Mouse (Mus musculus) myocyte (in vitro differentiated cells): ENCODE data around the gene Dusp28. TPM values are rescaled to one million over a fixed set of nuclear protein-coding genes. Genes with fewer than 3 reads are reported as not detected.
A peak's percentile ranks its signal among the peaks of the same experiment; 100 is the strongest.

ENCODE experiments used
- H3K27me3 ChIP-seq: one replicate; pipeline ENCODE4 v1.6.1; 2011; ENCODE audit not compliant: control insufficient read depth, insufficient read depth, insufficient read length
- H3K36me3 ChIP-seq: one replicate; pipeline ENCODE4 v1.6.1; 2011; ENCODE audit not compliant: control insufficient read depth, insufficient read depth
- H3K4me2 ChIP-seq: one replicate; pipeline ENCODE4 v1.6.1; 2011; ENCODE audit warnings: low read depth, control low read depth
- H3K4me3 ChIP-seq: one replicate; pipeline ENCODE4 v1.5.1; 2011; ENCODE audit warnings: mild to moderate bottlenecking, control low read depth, moderate library complexity
- H3K79me2 ChIP-seq: one replicate; pipeline ENCODE4 v1.6.1; 2011; ENCODE audit not compliant: control insufficient read depth, insufficient read depth
- H3ac ChIP-seq: one replicate; pipeline ENCODE4 v1.6.1; 2011; ENCODE audit not compliant: control insufficient read depth, insufficient read length
- CEBPB ChIP-seq: IDR thresholded peaks from 2 replicates; pipeline ENCODE4 v1.6.1; 2011; ENCODE audit warnings: mild to moderate bottlenecking, moderate library complexity; ENCODE audit not compliant: poor library complexity, insufficient read depth, severe bottlenecking
- E2F4 ChIP-seq: IDR thresholded peaks from one replicate; pipeline ENCODE4 v1.6.1; 2011; ENCODE audit warnings: mild to moderate bottlenecking, control low read depth, moderate library complexity; ENCODE audit not compliant: insufficient read depth
- MAX ChIP-seq: IDR thresholded peaks from one replicate; pipeline ENCODE4 v1.6.1; 2011; ENCODE audit warnings: low read depth, mild to moderate bottlenecking, control low read depth
- MYOD1 ChIP-seq, 3 experiments: IDR thresholded peaks; one replicate each; pipeline ENCODE4 v1.6.1; 2011; ENCODE audit warnings: control low read depth in 2 of 3, low read depth in 2 of 3, mild to moderate bottlenecking in 2 of 3, moderate library complexity in 1 of 3; ENCODE audit not compliant: insufficient read length in 2 of 3, control insufficient read depth in 1 of 3
- MYOG ChIP-seq, 3 experiments: IDR thresholded peaks; one replicate each; pipeline ENCODE4 v1.6.1; 2011; ENCODE audit warnings: control low read depth in 2 of 3, low read depth in 2 of 3, mild to moderate bottlenecking in 2 of 3; ENCODE audit not compliant: insufficient read length in 2 of 3, control insufficient read depth in 1 of 3, insufficient read depth in 1 of 3
- POLR2A ChIP-seq: IDR thresholded peaks from one replicate; pipeline ENCODE4 v1.6.1; 2011; ENCODE audit warnings: low read depth, mild to moderate bottlenecking, control low read depth, moderate library complexity; ENCODE audit not compliant: insufficient read length
- POLR2AphosphoS2 ChIP-seq: IDR thresholded peaks from one replicate; pipeline ENCODE4 v1.6.1; 2011; ENCODE audit warnings: low read depth, control low read depth; ENCODE audit not compliant: insufficient read length
- REST ChIP-seq: IDR thresholded peaks from one replicate; pipeline ENCODE4 v1.6.1; 2011; ENCODE audit warnings: mild to moderate bottlenecking, control low read depth, moderate library complexity; ENCODE audit not compliant: insufficient read depth, insufficient read length
- SRF ChIP-seq: IDR thresholded peaks from one replicate; pipeline ENCODE4 v1.6.1; 2011; ENCODE audit warnings: low read depth; ENCODE audit not compliant: control insufficient read depth, insufficient read length
- TCF12 ChIP-seq: IDR thresholded peaks from one replicate; pipeline ENCODE4 v1.6.1; 2011; ENCODE audit warnings: mild to moderate bottlenecking, control low read depth; ENCODE audit not compliant: poor library complexity, insufficient read depth, severe bottlenecking
- TCF3 ChIP-seq: IDR thresholded peaks from one replicate; pipeline ENCODE4 v1.6.1; 2011; ENCODE audit warnings: low read depth, control low read depth; ENCODE audit not compliant: insufficient read length
- USF1 ChIP-seq: IDR thresholded peaks from one replicate; pipeline ENCODE4 v1.6.1; 2011; ENCODE audit warnings: low read depth, mild to moderate bottlenecking, control low read depth, moderate library complexity
- polyA plus RNA-seq: library from polyadenylated mRNA; unstranded; fragments of >200 nt; fragmentation: generic; extraction: Trizol; gene quantifications from one replicate; pipeline ENCODE4 v1.2.1, GENCODE M21; 2012; ENCODE audit warnings: missing spikeins

The Dusp28 gene
- polyA plus RNA-seq, 1 experiment = 40.9 TPM

- Histone ChIP-seq H3K79me2 (no peaks in the 10 kb centered on the region), H3K36me3 (no peaks in the 10 kb centered on the region), H3K4me3 (no peak overlapping the region), H3ac (no peak overlapping the region), H3K27me3 (peaks cover 18% of the 10 kb centered on the region), H3K4me2 (peak overlapping the region; percentile 24)
- peak in 1 of 3 experiments; percentile 29 for TF ChIP-seq MYOD1 (IDR thresholded peaks at IDR 0.05; ENCODE audit: control insufficient read depth in 1 of 3, insufficient read length in 2 of 3, low read depth in 2 of 3)
- TF ChIP-seq REST = no peak
Measured at GRCm38 (mm10) chr1:92879266-92879665, 27.5 kb upstream of the Dusp28 start.

- no peak overlapping the region for H3K4me3 ChIP-seq
- H3K4me2 ChIP-seq = peak overlapping the region; percentile 24
- H3K27me3 ChIP-seq = peaks cover 23% of the 10 kb centered on the region
- no peaks in the 10 kb centered on the region for H3K36me3 ChIP-seq
- TF ChIP-seq MYOG (IDR thresholded peaks at IDR 0.05; ENCODE audit: control insufficient read depth in 1 of 3, insufficient read depth in 1 of 3, insufficient read length in 2 of 3, low read depth in 2 of 3) (peak in 2 of 3 experiments; percentile 30 to 64), SRF (no peak), MYOD1 (IDR thresholded peaks at IDR 0.05; ENCODE audit: control insufficient read depth in 1 of 3, insufficient read length in 2 of 3, low read depth in 2 of 3) (peak in 1 of 3 experiments; percentile 43)
- H3K79me2 ChIP-seq = no peaks in the 10 kb centered on the region
- H3ac ChIP-seq = no peak overlapping the region
Measured at GRCm38 (mm10) chr1:92880101-92880500, 26.7 kb upstream of the Dusp28 start.

GRCm38 (mm10) chr1:92881982-92882381, 24.8 kb upstream of the Dusp28 start:
- peaks cover 35% of the 10 kb centered on the region for H3K27me3 ChIP-seq
- H3K4me3 ChIP-seq = no peak overlapping the region
- H3K36me3 ChIP-seq = no peaks in the 10 kb centered on the region
- H3K79me2 ChIP-seq = no peaks in the 10 kb centered on the region
- H3ac ChIP-seq = no peak overlapping the region
- H3K4me2 ChIP-seq = no peak overlapping the region
- no peak for TF ChIP-seq POLR2AphosphoS2
- TF ChIP-seq TCF12 = peak; percentile 27
- TF ChIP-seq MAX = no peak
- peak in 2 of 3 experiments; percentile 40 to 91 for TF ChIP-seq MYOG (IDR thresholded peaks at IDR 0.05; ENCODE audit: control insufficient read depth in 1 of 3, insufficient read depth in 1 of 3, insufficient read length in 2 of 3, low read depth in 2 of 3)
- peak; percentile 65 for TF ChIP-seq TCF3
- peak in 2 of 3 experiments; percentile 43 to 84 for TF ChIP-seq MYOD1 (IDR thresholded peaks at IDR 0.05; ENCODE audit: control insufficient read depth in 1 of 3, insufficient read length in 2 of 3, low read depth in 2 of 3)
- TF ChIP-seq REST = no peak

GRCm38 (mm10) chr1:92888901-92889655, 17.7 kb upstream of the Dusp28 start:
- Histone ChIP-seq H3ac (no peak overlapping the region), H3K36me3 (no peaks in the 10 kb centered on the region), H3K4me2 (no peak overlapping the region), H3K4me3 (no peak overlapping the region), H3K27me3 (peaks cover 19% of the 10 kb centered on the region), H3K79me2 (no peaks in the 10 kb centered on the region)
- TF ChIP-seq MYOD1 (IDR thresholded peaks at IDR 0.05; ENCODE audit: control insufficient read depth in 1 of 3, insufficient read length in 2 of 3, low read depth in 2 of 3) (no peak), MYOG (IDR thresholded peaks at IDR 0.05; ENCODE audit: control insufficient read depth in 1 of 3, insufficient read depth in 1 of 3, insufficient read length in 2 of 3, low read depth in 2 of 3) (no peak), REST (no peak), MAX (no peak), CEBPB (no peak), POLR2AphosphoS2 (no peak), TCF3 (no peak), E2F4 (no peak), SRF (no peak)

GRCm38 (mm10) chr1:92892791-92893190, 14.0 kb upstream of the Dusp28 start:
- Histone ChIP-seq H3K27me3 (no peaks in the 10 kb centered on the region), H3K4me2 (no peak overlapping the region), H3K36me3 (no peaks in the 10 kb centered on the region), H3K4me3 (no peak overlapping the region), H3K79me2 (no peaks in the 10 kb centered on the region), H3ac (no peak overlapping the region)
- no peak for TF ChIP-seq MAX

- no peak overlapping the region for H3K4me3 ChIP-seq
- H3K27me3 ChIP-seq = no peaks in the 10 kb centered on the region
- no peaks in the 10 kb centered on the region for H3K79me2 ChIP-seq
- no peak overlapping the region for H3ac ChIP-seq
- TF ChIP-seq POLR2A (no peak), USF1 (no peak), MYOD1 (IDR thresholded peaks at IDR 0.05; ENCODE audit: control insufficient read depth in 1 of 3, insufficient read length in 2 of 3, low read depth in 2 of 3) (peak in 2 of 3 experiments; percentile 60 to 64), REST (no peak), MYOG (IDR thresholded peaks at IDR 0.05; ENCODE audit: control insufficient read depth in 1 of 3, insufficient read depth in 1 of 3, insufficient read length in 2 of 3, low read depth in 2 of 3) (peak in 2 of 3 experiments; percentile 54 to 63), TCF12 (peak; percentile 6), TCF3 (no peak), E2F4 (no peak)
- peak overlapping the region; percentile 68 for H3K4me2 ChIP-seq
- no peaks in the 10 kb centered on the region for H3K36me3 ChIP-seq
Measured at GRCm38 (mm10) chr1:92893896-92894295, 12.9 kb upstream of the Dusp28 start.
